ENCODE assay signal across 23 mouse cellular contexts in the genomic region with DNA sequence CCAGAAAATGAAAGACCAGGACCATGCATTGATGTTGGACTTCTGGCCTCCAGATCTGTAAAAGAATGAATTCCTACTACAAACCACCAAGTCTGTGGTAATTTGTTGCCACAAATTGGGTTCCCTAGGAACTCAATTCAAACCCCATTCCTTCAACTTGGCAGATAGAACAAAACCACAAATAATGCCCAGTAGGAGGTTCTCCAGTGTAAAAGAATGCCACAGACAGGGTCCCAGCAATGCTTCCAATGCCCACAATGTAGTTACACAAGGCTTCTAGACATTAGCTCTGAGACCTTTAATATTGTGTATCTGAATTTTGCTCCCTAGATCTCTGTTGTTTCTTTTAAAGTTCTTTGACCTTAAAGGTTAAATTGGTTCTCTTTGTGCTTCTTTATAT.
DNase-seq lines count a peak whose midpoint lies in the region; ATAC-seq and TF ChIP-seq lines count a peak whose summit lies in the region.
"Had no signal": no experiment of that assay in that cellular context is flagged by ENCODE, and none has a peak within 500 bp of the region (broad histone marks: within the 10 kb centered on the region; RNA-seq: fewer than 3 reads in every experiment).

No protein-coding gene starts in this region.

- H3K27me3 ChIP-seq in Patski, result no peaks in the 10 kb centered on the region
- H3K27me3 ChIP-seq in liver, postnatal 0 days (ENCODE audit: insufficient read depth, low read length), result no peaks in the 10 kb centered on the region
- H3K27me3 ChIP-seq: CH12.LX had no signal

- peak; percentile 57 for ATAC-seq in Patski
- ATAC-seq in liver, postnatal 0 days, result no peak
- ATAC-seq: activated CD4-positive, CD25-positive, alpha-beta regulatory T cell, adult 4 months; CD4-positive, CD25-positive, alpha-beta regulatory T cell, adult 4 months had no signal

- H3K36me3 ChIP-seq in liver, postnatal 0 days (replicated peaks; ENCODE audit: insufficient read depth, low read length), result no peaks in the 10 kb centered on the region
- H3K36me3 ChIP-seq: G1E had no signal

- no peak for TF ChIP-seq CTCF in Patski (IDR thresholded peaks at IDR 0.05)
- TF ChIP-seq CTCF in brain, embryonic 14.5 days (IDR thresholded peaks at IDR 0.05; ENCODE audit: borderline replicate concordance, extremely low read depth, insufficient read depth, insufficient read length), result no peak
- TF ChIP-seq CTCF in liver, postnatal 0 days (IDR thresholded peaks at IDR 0.05; ENCODE audit: low read depth), result no peak

- H3K4me2 ChIP-seq in liver, postnatal 0 days (ENCODE audit: low read depth, low read length), result no peak overlapping the region

- no peaks in the 10 kb centered on the region for H3K4me1 ChIP-seq in liver, postnatal 0 days (ENCODE audit: insufficient read depth)

- in situ Hi-C loops in Patski (cut with MboI; ENCODE audit: low pct_unique_long_range_greater_than_20kb), result no loop called here

- POLR2A ChIA-PET in Patski (lab: Charles Lee), result no interaction called here

- no peaks in the 10 kb centered on the region for H3K9me3 ChIP-seq in liver, postnatal 0 days (ENCODE audit: low read length)

- no peak overlapping the region for H3K4me3 ChIP-seq in liver, postnatal 0 days (ENCODE audit: low read depth, low read length)

- no peak overlapping the region for H3K9ac ChIP-seq in liver, postnatal 0 days (replicated peaks)

- no peak for TF ChIP-seq POLR2A in brain, embryonic 14.5 days (IDR thresholded peaks at IDR 0.05; ENCODE audit: borderline replicate concordance, extremely low read depth, insufficient read depth, insufficient read length, poor library complexity, severe bottlenecking)

- TF ChIP-seq EP300 in liver, postnatal 0 days (IDR thresholded peaks at IDR 0.05; ENCODE audit: low read depth), result no peak

- CTCF ChIA-PET in Patski (lab: Charles Lee), result no interaction called here

- H3K27ac ChIP-seq in liver, postnatal 0 days (ENCODE audit: low read depth), result no peak overlapping the region

- DNase-seq in Muller cell, postnatal 12 days (ENCODE audit: inconsistent ontology term), result peak; percentile 89
- DNase-seq in Patski (ENCODE audit: low read depth, low spot score), result no peak
- DNase-seq in brain, embryonic 14.5 days (ENCODE audit: low read depth), result peak; percentile 13
- DNase-seq in right cerebral cortex, postnatal 25 days, result no peak
- DNase-seq in liver, postnatal 0 days, result no peak
- DNase-seq in right cerebral cortex, postnatal 36 days (ENCODE audit: low spot score in 2 of 2), result no peak
- DNase-seq: adrenal gland, adult 2 months; adrenal gland, adult 8-10 months; adrenal gland, postnatal 10 days; adrenal gland, postnatal 14 days; adrenal gland, postnatal 25 days; adrenal gland, postnatal 36 days; B cell, adult 2 months; cerebellum, adult 11 months; cerebellum, adult 11-12 months; cerebellum, adult 18-20 months; cerebellum, adult 2 months; cerebellum, adult 8-10 months; cerebellum, adult 9-10 months had no signal

Comparison
In these comparisons a context has a peak if more than half of its experiments do, and no peak if none do; other contexts are left out.
1. DNase-seq: peak in Muller cell, postnatal 12 days (single experiment) and brain, embryonic 14.5 days (single experiment); none in Patski (single experiment), right cerebral cortex, postnatal 25 days (single experiment), liver, postnatal 0 days (single experiment) and right cerebral cortex, postnatal 36 days (0 of 2).